In the genomic region with DNA sequence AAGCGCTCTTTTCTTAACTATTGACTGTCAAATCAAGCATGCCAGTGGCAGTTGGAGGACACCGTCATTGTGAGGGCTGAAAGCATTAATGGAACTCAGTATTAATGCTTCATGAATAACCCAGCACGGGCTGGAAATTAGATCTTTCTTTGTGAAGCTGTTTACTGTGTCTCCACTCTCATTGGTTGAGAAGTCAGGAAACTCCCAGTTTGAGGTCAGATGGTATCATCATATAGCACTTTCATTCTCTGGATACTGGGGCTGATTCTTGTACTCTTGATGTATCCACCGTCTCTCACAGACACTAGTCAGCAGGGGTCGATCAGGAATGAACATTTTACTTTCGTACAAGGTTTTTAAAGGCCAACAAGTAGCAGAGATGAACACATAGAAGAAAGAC, we compare ENCODE assay signal across 10 mouse cellular contexts.
"Had no signal": no experiment of that assay in that cellular context is flagged by ENCODE, and none has a peak within 500 bp of the region (broad histone marks: within the 10 kb centered on the region; RNA-seq: fewer than 3 reads in every experiment).

No protein-coding gene starts in this region.

- ATAC-seq: liver, postnatal 0 days; midbrain, embryonic 15.5 days had no signal

- DNase-seq: kidney, adult 2 months; kidney, postnatal 14 days; layer of hippocampus, adult 9-11 months; layer of hippocampus, postnatal 36 days; liver; liver, embryonic 13.5 days; liver, postnatal 0 days; lung, postnatal 14 days; thymus, postnatal 4 days had no signal
